In genomic region chr2:170771555-170771954, GRCm38 (mm10) we compare ENCODE assay signal across 18 mouse cellular contexts. TPM values are rescaled to one million over a fixed set of nuclear protein-coding genes. Genes with fewer than 3 reads are reported as not detected.
DNase-seq lines count a peak whose midpoint lies in the region; ATAC-seq lines count a peak whose summit lies in the region.
"Had no signal": no experiment of that assay in that cellular context is flagged by ENCODE, and none has a peak within 500 bp of the region (broad histone marks: within the 10 kb centered on the region; RNA-seq: fewer than 3 reads in every experiment).

No protein-coding gene starts in this region.

- 0 out of 2 replicates have a peak, but pooled peaks have one; percentile 46 for ATAC-seq in kidney, embryonic 14.5 days (ENCODE audit: low FRiP score, low TSS enrichment)
- ATAC-seq in forebrain, embryonic 14.5 days: peak; percentile 18; the same call in 1 of the 2 replicates
- ATAC-seq in midbrain, embryonic 13.5 days: 0 out of 2 replicates have a peak, but pooled peaks have one; percentile 46
- ATAC-seq: intestine, embryonic 15.5 days had no signal

- no peak overlapping the region for H3K9ac ChIP-seq in kidney, embryonic 14.5 days (ENCODE audit: low read depth, low read length)
- H3K9ac ChIP-seq in forebrain, embryonic 14.5 days (ENCODE audit: low read length): no peak overlapping the region
- no peak overlapping the region for H3K9ac ChIP-seq in midbrain, embryonic 13.5 days (replicated peaks)
- H3K9ac ChIP-seq: heart, embryonic 12.5 days; intestine, embryonic 15.5 days had no signal

- H3K4me3 ChIP-seq in kidney, embryonic 14.5 days (ENCODE audit: low read length): no peak overlapping the region
- H3K4me3 ChIP-seq in embryonic facial prominence, embryonic 10.5 days: no peak overlapping the region
- no peak overlapping the region for H3K4me3 ChIP-seq in forebrain, embryonic 14.5 days (ENCODE audit: low read depth, low read length)
- no peak overlapping the region for H3K4me3 ChIP-seq in midbrain, embryonic 13.5 days (replicated peaks)
- H3K4me3 ChIP-seq: intestine, embryonic 15.5 days had no signal

- H3K27me3 ChIP-seq in kidney, embryonic 14.5 days (ENCODE audit: control insufficient read depth, insufficient read depth, low read length): no peaks in the 10 kb centered on the region
- H3K27me3 ChIP-seq in embryonic facial prominence, embryonic 10.5 days (replicated peaks; ENCODE audit: low read depth, poor library complexity, severe bottlenecking): 0 out of 2 replicates have a peak, but pooled peaks cover 7% of the 10 kb centered on the region
- no peaks in the 10 kb centered on the region for H3K27me3 ChIP-seq in forebrain, embryonic 14.5 days (replicated peaks; ENCODE audit: control insufficient read depth, insufficient read depth, low read length)
- no peaks in the 10 kb centered on the region for H3K27me3 ChIP-seq in midbrain, embryonic 13.5 days
- H3K27me3 ChIP-seq: heart, embryonic 12.5 days; intestine, embryonic 15.5 days had no signal

- H3K9me3 ChIP-seq in kidney, embryonic 14.5 days (ENCODE audit: control insufficient read depth, low read length): no peaks in the 10 kb centered on the region
- H3K9me3 ChIP-seq in embryonic facial prominence, embryonic 10.5 days: no peaks in the 10 kb centered on the region
- no peaks in the 10 kb centered on the region for H3K9me3 ChIP-seq in forebrain, embryonic 14.5 days (replicated peaks; ENCODE audit: control insufficient read depth, low read length)
- H3K9me3 ChIP-seq in midbrain, embryonic 13.5 days: no peaks in the 10 kb centered on the region
- H3K9me3 ChIP-seq: heart, embryonic 12.5 days; intestine, embryonic 15.5 days had no signal

- no peak overlapping the region for H3K4me2 ChIP-seq in kidney, embryonic 14.5 days (replicated peaks; ENCODE audit: low read depth, low read length)
- no peak overlapping the region for H3K4me2 ChIP-seq in forebrain, embryonic 14.5 days (ENCODE audit: low read length)
- no peak overlapping the region for H3K4me2 ChIP-seq in midbrain, embryonic 13.5 days (replicated peaks)

- H3K27ac ChIP-seq in kidney, embryonic 14.5 days (ENCODE audit: low read depth, low read length): no peak overlapping the region
- H3K27ac ChIP-seq in embryonic facial prominence, embryonic 10.5 days (replicated peaks): peak overlapping the region; percentile 79
- H3K27ac ChIP-seq in forebrain, embryonic 14.5 days (ENCODE audit: low read depth, low read length): peak overlapping the region; percentile 68; the same call in 1 of the 2 replicates
- H3K27ac ChIP-seq in midbrain, embryonic 13.5 days: peak overlapping the region; percentile 65
- H3K27ac ChIP-seq: intestine, embryonic 15.5 days; kidney, postnatal 0 days had no signal

- H3K4me1 ChIP-seq in kidney, embryonic 14.5 days (ENCODE audit: control insufficient read depth, insufficient read depth, low read length): peaks cover 6% of the 10 kb centered on the region; the same call in 1 of the 2 replicates
- H3K4me1 ChIP-seq in embryonic facial prominence, embryonic 10.5 days: peaks cover 36% of the 10 kb centered on the region
- H3K4me1 ChIP-seq in forebrain, embryonic 14.5 days (ENCODE audit: control insufficient read depth, insufficient read depth, low read length): peaks cover 13% of the 10 kb centered on the region; the same call in 1 of the 2 replicates
- H3K4me1 ChIP-seq in midbrain, embryonic 13.5 days (replicated peaks): peaks cover 51% of the 10 kb centered on the region

- WGBS in kidney, embryonic 14.5 days: 11% methylated on average over 1 of the region's 1 CpGs
- WGBS in embryonic facial prominence, embryonic 10.5 days: 6% methylated on average over 1 of the region's 1 CpGs
- WGBS in forebrain, embryonic 14.5 days: 0% methylated on average over 1 of the region's 1 CpGs
- WGBS in midbrain, embryonic 13.5 days: 5% methylated on average over 1 of the region's 1 CpGs

- H3K36me3 ChIP-seq in kidney, embryonic 14.5 days (ENCODE audit: control insufficient read depth, insufficient read depth, low read length): no peaks in the 10 kb centered on the region
- H3K36me3 ChIP-seq in embryonic facial prominence, embryonic 10.5 days (replicated peaks): no peaks in the 10 kb centered on the region
- H3K36me3 ChIP-seq in forebrain, embryonic 14.5 days (ENCODE audit: control insufficient read depth, insufficient read depth, low read length): no peaks in the 10 kb centered on the region; the same call in 1 of the 2 replicates
- H3K36me3 ChIP-seq in midbrain, embryonic 13.5 days: no peaks in the 10 kb centered on the region
- H3K36me3 ChIP-seq: heart, embryonic 12.5 days; intestine, embryonic 15.5 days had no signal

- DNase-seq in kidney, adult 11 months: no peak
- DNase-seq in embryonic facial prominence, embryonic 10.5 days (ENCODE audit: low spot score): no peak
- DNase-seq in forebrain, embryonic 14.5 days (ENCODE audit: low spot score): no peak
- DNase-seq in heart, adult 9 months (ENCODE audit: low spot score in 2 of 2): no peak
- no peak for DNase-seq in spleen, adult 18-20 months
- no peak for DNase-seq in spleen, postnatal 36 days (ENCODE audit: low spot score in 2 of 2)
- DNase-seq: B cell, adult 2 months; cerebellum, adult 9-10 months; gastrocnemius, postnatal 25 days; left cerebral cortex, postnatal 4 days; lung, adult 2 months; lung, postnatal 36 days had no signal

RNA-seq across cellular contexts. Expression of gene Dok5, which starts 39.9 kb away (rescaled TPM):
- 0.81 and 0.85 TPM in 2 replicates for polyA plus RNA-seq in kidney, embryonic 14.5 days (2014; fragmentation: Nextera tagmentation; extraction: Ambion mirVana)
- 11.8 and 16.3 TPM in 2 replicates for polyA plus RNA-seq in embryonic facial prominence, embryonic 10.5 days (2016; fragmentation: Nextera tagmentation; extraction: Ambion mirVana)
- 41.8 and 58.1 TPM in 2 replicates for polyA plus RNA-seq in forebrain, embryonic 14.5 days (2014; fragmentation: Nextera tagmentation; extraction: Ambion mirVana)
- polyA plus RNA-seq in midbrain, embryonic 13.5 days (2015; fragmentation: Nextera tagmentation; extraction: Ambion mirVana): 41.1 and 42.7 TPM in 2 replicates
- polyA plus RNA-seq: liver, adult 2 months had no signal
